Mouse (Mus musculus) frontal cortex, postnatal 14 days (tissue): ENCODE data around the gene Fam72a.

Experiments used
- DNase-seq, 2 experiments: peaks; one replicate each; pipeline ENCODE4 v3.0.0; 2022; ENCODE audit warnings: low spot score in 2 of 2

The Fam72a gene

DNA sequence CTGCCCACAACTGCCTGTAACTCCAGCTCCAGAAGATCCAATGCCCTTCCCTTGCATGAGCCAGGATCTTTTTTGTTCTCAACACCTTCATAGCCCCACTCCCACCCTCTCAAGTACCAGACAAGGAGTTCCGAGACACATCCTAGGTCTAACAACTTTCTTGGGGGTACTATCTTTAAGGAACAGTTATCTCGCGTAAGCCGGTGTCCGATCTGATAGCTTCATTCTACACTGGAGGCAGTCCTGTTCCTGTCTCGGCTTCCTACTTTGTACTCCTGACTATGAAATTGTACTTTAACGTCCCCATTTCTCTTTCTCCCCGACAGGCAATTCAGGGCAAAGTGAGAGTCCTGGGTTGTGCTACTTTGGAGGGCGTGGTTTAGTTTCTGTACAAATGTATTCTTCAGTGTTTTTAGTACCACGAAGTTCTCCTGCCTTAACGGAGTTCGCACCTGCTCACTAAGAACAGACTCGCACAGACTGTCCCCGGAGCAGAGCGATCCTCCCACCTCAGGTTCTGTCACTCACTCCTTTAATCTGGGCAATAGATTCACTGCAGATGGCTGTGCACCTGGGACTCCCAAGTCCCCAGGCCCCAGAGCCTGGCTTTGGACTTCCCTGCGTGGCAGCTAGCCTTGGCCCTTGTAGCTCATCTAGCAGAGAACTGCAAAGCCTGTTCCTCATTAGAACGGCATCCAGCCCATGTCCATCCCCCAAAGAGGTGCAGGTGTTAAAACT, 51.4 kb downstream of the Fam72a start:
- no peak for DNase-seq

DNA sequence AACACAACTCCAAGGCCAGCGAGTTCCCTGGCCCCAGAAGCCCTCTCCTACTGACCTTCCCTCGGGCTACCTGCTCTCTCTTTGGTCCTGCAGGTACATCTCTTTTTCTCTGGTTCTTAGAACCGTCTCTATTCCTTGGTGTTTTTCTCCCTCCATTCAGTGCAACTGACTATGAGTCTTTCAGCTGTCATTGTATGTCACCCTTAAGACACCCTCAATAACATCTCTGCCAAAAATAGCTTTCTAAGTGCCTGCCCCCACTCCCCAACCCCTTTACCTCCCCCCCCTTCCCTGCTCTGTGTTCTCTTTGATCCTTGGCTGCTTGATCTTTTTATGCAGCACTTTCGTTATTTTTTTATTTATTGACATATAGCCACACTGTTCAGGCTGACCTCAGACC, 52.7 kb downstream of the Fam72a start:
- no peak for DNase-seq

DNA sequence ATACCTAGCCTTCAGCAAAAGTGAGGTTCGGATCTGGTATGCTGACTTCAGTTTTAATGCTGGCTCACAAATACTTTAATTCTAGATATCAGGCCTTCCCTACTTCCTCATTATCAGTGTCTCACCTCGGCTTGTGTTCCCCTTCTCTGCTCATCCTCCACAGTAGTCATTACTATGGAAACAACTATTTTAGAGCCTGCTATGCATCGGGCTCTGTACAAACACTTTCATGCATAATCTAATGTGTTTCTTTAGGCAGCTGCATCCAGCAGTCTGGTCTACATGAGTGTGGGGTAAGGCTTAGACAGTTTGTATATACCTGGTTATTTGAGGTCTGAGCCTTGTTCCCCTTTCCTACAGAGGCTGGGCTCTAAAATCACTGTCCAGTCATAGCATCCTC, 55.9 kb downstream of the Fam72a start:
- no peak for DNase-seq

DNA sequence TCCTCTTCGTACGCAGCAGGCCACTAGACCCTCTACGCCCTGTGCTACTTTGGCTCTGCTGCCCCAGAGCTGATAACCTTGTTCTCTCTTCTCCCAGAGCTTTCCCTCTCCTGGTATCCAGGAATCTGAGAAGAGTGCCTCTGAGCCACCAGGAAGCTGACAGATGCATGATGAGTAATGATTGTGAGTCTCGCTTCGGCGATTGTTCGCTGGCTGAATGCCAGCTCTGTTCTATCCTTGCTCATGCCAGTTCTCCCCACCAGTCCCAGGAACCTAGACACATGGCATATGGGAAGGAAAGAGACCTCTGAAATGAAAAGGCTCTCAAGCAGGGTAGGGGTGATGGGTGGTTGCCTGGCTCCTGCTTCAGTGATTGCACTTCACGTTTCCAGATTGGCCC, 59.1 kb downstream of the Fam72a start:
- no peak for DNase-seq
